Mouse (Mus musculus): ENCODE results near the gene Vmn2r60. TPM values are rescaled to one million over a fixed set of nuclear protein-coding genes. Genes with fewer than 3 reads are reported as not detected.
"Not testable (repeated sequence)": the region's sequence is repeated elsewhere in the genome, so short reads cannot be mapped to it uniquely, and the experiment has no call there.

The Vmn2r60 gene
- not detected in 2 replicates for polyA plus RNA-seq (2012; rRNA removed)

DNA sequence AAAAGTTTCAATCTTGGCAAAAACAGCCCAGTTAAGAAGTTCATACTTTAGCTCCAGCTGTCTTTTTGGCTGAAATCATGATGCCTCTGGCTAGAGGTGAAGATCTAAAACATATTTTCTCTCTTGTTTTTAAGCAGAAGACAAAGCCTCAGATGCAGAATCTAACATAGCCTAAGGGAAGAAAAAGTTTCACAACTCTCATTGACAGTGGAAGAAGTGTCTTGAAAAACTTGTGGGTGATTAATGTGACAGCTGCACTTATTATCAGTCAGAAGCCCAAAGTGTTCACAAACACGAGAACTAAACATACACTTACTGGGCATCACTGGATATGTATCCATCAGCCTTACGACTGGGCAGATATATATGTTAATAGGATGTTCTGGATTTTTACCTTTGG lies at the start of gene Vmn2r60:
Gene Vmn2r60 (plus strand): TSS at position 301 of the 400 bp plus-strand sequence.
- 72% methylated on average over 2 of the region's 2 CpGs for WGBS
- no peak for DNase-seq (ENCODE audit: low read depth, low spot score)

- no peak for DNase-seq (ENCODE audit: low read depth, low spot score)
Observed at GRCm38 (mm10) chr7:42058923-42059322, 48.6 kb upstream of the Vmn2r60 start, which contains the start of gene Vmn2r59. Vmn2r59 (minus strand) TSS chr7:42059023.

DNA sequence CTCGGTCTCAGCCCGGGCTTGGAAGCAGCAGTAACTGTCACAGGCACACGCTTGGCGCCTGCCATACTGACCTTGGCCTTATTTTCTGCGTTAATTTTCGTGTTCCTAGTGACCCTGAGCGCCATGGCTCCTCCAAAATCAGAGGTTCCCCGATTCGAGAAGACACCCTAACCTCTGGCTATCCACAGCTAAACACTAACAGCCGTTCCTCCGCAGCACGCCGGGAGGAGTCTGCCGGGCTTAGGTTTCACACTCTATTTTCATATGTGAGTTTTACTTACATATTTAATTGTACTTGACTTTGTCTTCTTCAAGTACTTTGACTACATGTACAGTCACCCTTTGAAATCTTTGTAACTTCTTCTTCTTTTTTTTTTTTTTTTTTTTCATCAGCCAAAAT lies 509 bp upstream of the Vmn2r60 start:
- WGBS = 73% methylated on average over 14 of the region's 14 CpGs
- DNase-seq (ENCODE audit: low read depth, low spot score) = not testable (repeated sequence)

Other genes with a start within 250 kb of the Vmn2r60 start
- not detected in 2 replicates for gene Vmn2r58, start 235.1 kb upstream of the Vmn2r60 start, polyA plus RNA-seq (2012; rRNA removed)
- not detected in 2 replicates for gene Vmn2r59, start 48.7 kb upstream of the Vmn2r60 start, polyA plus RNA-seq (2012; rRNA removed)
- not detected in 2 replicates for gene Vmn2r61, start 152.3 kb downstream of the Vmn2r60 start, polyA plus RNA-seq (2012; rRNA removed)

Measured in large intestine, adult 2 months (tissue).